Mouse (Mus musculus) intestine, postnatal 0 days (tissue): ENCODE data around the gene Tmcc3. TPM values are rescaled to one million over a fixed set of nuclear protein-coding genes. Genes with fewer than 3 reads are reported as not detected.

Experiments used
- ATAC-seq: fragments of 200-750 bp; cut with Nextera tagmentation; 2 replicates; pipeline ENCODE4 v1.8.0; 2017; ENCODE audit warnings: mild to moderate bottlenecking, moderate TSS enrichment, moderate library complexity
- H3K27ac ChIP-seq: fragments of 300-500 bp; sonication (generic); 2 replicates; pipeline ENCODE4 v1.5.1; 2014; ENCODE audit warnings: mild to moderate bottlenecking, low read depth, low read length, moderate library complexity
- H3K27me3 ChIP-seq: fragments of 300-500 bp; sonication (generic); replicated peaks from 2 replicates; pipeline ENCODE4 v1.6.1; 2014; ENCODE audit warnings: low read length, mixed read lengths; ENCODE audit not compliant: control insufficient read depth, insufficient read depth
- H3K36me3 ChIP-seq: fragments of 300-500 bp; sonication (generic); 2 replicates; pipeline ENCODE4 v1.6.1; 2014; ENCODE audit warnings: mild to moderate bottlenecking, moderate library complexity; ENCODE audit not compliant: control insufficient read depth, insufficient read depth
- H3K4me1 ChIP-seq: fragments of 300-500 bp; sonication (generic); replicated peaks from 2 replicates; pipeline ENCODE4 v1.6.1; 2014; ENCODE audit warnings: antibody characterized with exemption, low read length, mixed read lengths; ENCODE audit not compliant: control insufficient read depth, insufficient read depth
- H3K4me2 ChIP-seq: fragments of 300-500 bp; sonication (generic); replicated peaks from 2 replicates; pipeline ENCODE4 v1.6.1; 2014; ENCODE audit warnings: low read depth, mild to moderate bottlenecking, moderate library complexity
- H3K4me3 ChIP-seq: fragments of 300-500 bp; sonication (generic); 2 replicates; pipeline ENCODE4 v1.5.1; 2014; ENCODE audit warnings: low read depth, low read length
- H3K9ac ChIP-seq: fragments of 300-500 bp; sonication (generic); 2 replicates; pipeline ENCODE4 v1.6.1; 2014; ENCODE audit warnings: mild to moderate bottlenecking, low read depth, low read length
- H3K9me3 ChIP-seq: fragments of 300-500 bp; sonication (generic); 2 replicates; pipeline ENCODE4 v1.6.1; 2016; ENCODE audit warnings: mixed run types; ENCODE audit not compliant: control insufficient read depth
- CTCF ChIP-seq: sonication (generic); IDR thresholded peaks from 2 replicates; pipeline ENCODE4 v1.5.1; 2016; ENCODE audit warnings: low read depth, mild to moderate bottlenecking, control low read depth, antibody characterized with exemption, moderate library complexity
- WGBS: fragments of 180-500 bp; shearing (Covaris S2); extraction: QIAGEN DNeasy Blood & Tissue Kit; methylation state at CpG from one replicate; pipeline ENCODE4 v1.1.7; 2014; 5-methylcytosine and 5-hydroxymethylcytosine counted together
- polyA plus RNA-seq: library from polyadenylated mRNA; unstranded; fragments of >200 nt; fragmentation: Nextera tagmentation; extraction: Ambion mirVana; gene quantifications from 2 replicates; pipeline ENCODE4 v1.2.1, GENCODE M21; 2015

The Tmcc3 gene
- polyA plus RNA-seq, 1 experiment from 2014 or later = 10.0 TPM

DNA sequence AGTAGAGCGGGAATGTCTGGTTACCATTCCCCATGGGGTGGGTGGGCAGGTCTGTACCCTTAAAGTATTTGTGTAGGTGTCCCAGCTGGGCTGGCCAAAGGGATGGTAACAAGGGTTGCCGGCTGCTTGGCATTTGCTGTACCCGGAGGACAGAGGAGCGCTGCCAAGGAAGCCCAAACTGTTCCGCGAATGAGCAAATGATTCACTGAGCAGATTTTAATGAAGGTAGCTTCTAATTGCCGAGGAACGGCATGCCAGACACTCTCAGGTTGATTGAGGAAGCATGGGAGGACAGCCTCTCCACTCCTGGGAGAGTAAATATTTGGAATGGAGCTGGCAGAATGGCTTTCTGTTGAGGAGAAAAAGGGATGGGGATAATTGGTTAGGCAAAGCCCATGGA is 29.6 kb upstream of the Tmcc3 start:
- no peak for TF ChIP-seq CTCF
- WGBS = 55% methylated on average over 8 of the region's 8 CpGs
- Histone ChIP-seq H3K36me3 (no peaks in the 10 kb centered on the region), H3K4me2 (no peak overlapping the region), H3K9me3 (no peaks in the 10 kb centered on the region), H3K4me1 (no peaks in the 10 kb centered on the region), H3K9ac (no peak overlapping the region), H3K27ac (no peak overlapping the region), H3K27me3 (no peaks in the 10 kb centered on the region), H3K4me3 (no peak overlapping the region)
- ATAC-seq = no peak

- H3K4me2 ChIP-seq = no peak overlapping the region
- no peak for TF ChIP-seq CTCF
- ATAC-seq = no peak
- no peaks in the 10 kb centered on the region for H3K36me3 ChIP-seq
- no peak overlapping the region for H3K9ac ChIP-seq
- no peak overlapping the region for H3K4me3 ChIP-seq
- H3K27me3 ChIP-seq = no peaks in the 10 kb centered on the region
- no peaks in the 10 kb centered on the region for H3K9me3 ChIP-seq
- no peaks in the 10 kb centered on the region for H3K4me1 ChIP-seq
- 85% methylated on average over 7 of the region's 7 CpGs for WGBS
- H3K27ac ChIP-seq = no peak overlapping the region
Measured at GRCm38 (mm10) chr10:94282797-94283196, 29.0 kb upstream of the Tmcc3 start.

DNA sequence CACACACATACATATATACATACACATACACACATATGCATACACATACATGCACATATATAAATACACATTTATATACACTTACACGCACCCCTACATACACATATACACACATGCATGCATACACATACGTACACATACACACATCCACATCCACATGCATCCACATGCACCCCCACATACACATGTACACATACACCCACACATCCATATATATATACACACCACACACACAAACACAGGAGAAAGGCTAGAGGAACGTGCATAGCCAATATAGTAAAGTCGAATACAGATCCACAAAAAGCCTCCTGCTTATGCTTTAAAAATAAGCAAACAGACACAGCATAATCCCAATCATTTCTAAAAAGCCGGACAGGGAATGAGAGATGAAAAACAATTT is 17.3 kb upstream of the Tmcc3 start:
- H3K4me3 ChIP-seq = no peak overlapping the region
- ATAC-seq = no peak
- H3K4me2 ChIP-seq = no peak overlapping the region
- 84% methylated on average over 5 of the region's 5 CpGs for WGBS
- H3K27me3 ChIP-seq = no peaks in the 10 kb centered on the region
- H3K9me3 ChIP-seq = no peaks in the 10 kb centered on the region
- TF ChIP-seq CTCF = no peak
- H3K27ac ChIP-seq = no peak overlapping the region
- no peaks in the 10 kb centered on the region for H3K36me3 ChIP-seq
- H3K9ac ChIP-seq = no peak overlapping the region
- H3K4me1 ChIP-seq = no peaks in the 10 kb centered on the region

- no peak for ATAC-seq
- no peak for TF ChIP-seq CTCF
- 53% methylated on average over 6 of the region's 6 CpGs for WGBS
Measured at GRCm38 (mm10) chr10:94294933-94295750, 16.6 kb upstream of the Tmcc3 start.

GRCm38 (mm10) chr10:94295923-94296605 is 15.7 kb upstream of the Tmcc3 start:
- Histone ChIP-seq H3K36me3 (no peaks in the 10 kb centered on the region), H3K9ac (no peak overlapping the region), H3K4me2 (no peak overlapping the region), H3K9me3 (no peaks in the 10 kb centered on the region), H3K27me3 (no peaks in the 10 kb centered on the region), H3K27ac (no peak overlapping the region), H3K4me3 (no peak overlapping the region), H3K4me1 (no peaks in the 10 kb centered on the region)
- no peak for ATAC-seq
- 80% methylated on average over 5 of the region's 5 CpGs for WGBS
- TF ChIP-seq CTCF = no peak

More at GRCm38 (mm10) chr10:94294933-94295750, 16.6 kb upstream of the Tmcc3 start:
- Histone ChIP-seq H3K4me2 (no peak overlapping the region), H3K9ac (no peak overlapping the region), H3K27ac (no peak overlapping the region), H3K4me1 (no peaks in the 10 kb centered on the region), H3K27me3 (no peaks in the 10 kb centered on the region), H3K4me3 (no peak overlapping the region), H3K9me3 (no peaks in the 10 kb centered on the region), H3K36me3 (no peaks in the 10 kb centered on the region)

DNA sequence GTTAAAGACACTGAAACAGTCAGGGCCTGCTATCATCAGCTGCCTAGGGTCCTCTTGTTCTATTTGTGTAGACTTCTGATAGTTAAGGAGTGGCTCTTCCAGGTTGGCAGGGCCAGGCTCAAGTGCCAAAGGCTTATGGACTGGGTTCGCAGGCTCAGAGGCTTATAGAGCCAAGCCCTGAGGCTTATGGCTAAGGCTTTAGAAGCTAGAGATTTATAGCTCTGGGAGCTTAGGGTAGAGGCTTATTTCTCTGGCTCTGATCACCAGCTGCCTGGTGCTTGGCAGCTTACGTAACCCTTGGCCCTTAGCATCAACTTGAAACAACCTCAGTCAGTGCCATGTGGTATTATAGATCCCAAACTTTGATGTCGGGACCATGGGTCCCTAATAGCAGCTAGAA is 13.3 kb upstream of the Tmcc3 start, which contains the start of gene Gm4792:
TSS of gene Gm4792 (minus strand) at position 233 of the 400 bp plus-strand sequence.
- no peak for ATAC-seq
- Histone ChIP-seq H3K27me3 (no peaks in the 10 kb centered on the region), H3K9me3 (no peaks in the 10 kb centered on the region), H3K4me1 (no peaks in the 10 kb centered on the region), H3K9ac (no peak within 1 kb of the TSS), H3K27ac (no peak within 1 kb of the TSS), H3K4me2 (no peak within 1 kb of the TSS), H3K36me3 (no peaks in the 10 kb centered on the region), H3K4me3 (no peak within 1 kb of the TSS)
- no peak for TF ChIP-seq CTCF
- 73% methylated on average over 3 of the region's 3 CpGs for WGBS
